Mouse (Mus musculus) fat pad, adult 2 months (tissue): ENCODE data around the gene Olfr374.

Source experiments
- DNase-seq: peaks from one replicate; pipeline ENCODE4 v3.0.0-alpha.2; 2011; ENCODE audit warnings: low read depth, low spot score; ENCODE audit errors: extremely low read depth

Gene Olfr374

GRCm38 (mm10) chr8:72135446-72136301, 28.8 kb downstream of the Olfr374 start:
- no peak for DNase-seq

GRCm38 (mm10) chr8:72136302-72136978, 29.6 kb downstream of the Olfr374 start:
- no peak for DNase-seq

- no peak for DNase-seq
These were observed 30.6 kb downstream of the Olfr374 start for GRCm38 (mm10) chr8:72137431-72137830.

- DNase-seq: no peak
These were observed 31.6 kb downstream of the Olfr374 start for GRCm38 (mm10) chr8:72138456-72138855.

- DNase-seq: no peak
These were observed 36.5 kb downstream of the Olfr374 start for GRCm38 (mm10) chr8:72143256-72143824.

GRCm38 (mm10) chr8:72144345-72144975, 37.6 kb downstream of the Olfr374 start:
- DNase-seq: no peak

- no peak for DNase-seq
These were observed 38.7 kb downstream of the Olfr374 start for GRCm38 (mm10) chr8:72145511-72145910.

GRCm38 (mm10) chr8:72146056-72146455, 39.2 kb downstream of the Olfr374 start:
- DNase-seq: peak; percentile 69

- DNase-seq: no peak
These were observed 39.7 kb downstream of the Olfr374 start for GRCm38 (mm10) chr8:72146556-72146955.

- no peak for DNase-seq
These were observed 40.4 kb downstream of the Olfr374 start for GRCm38 (mm10) chr8:72147266-72147665.

- no peak for DNase-seq
These were observed 42.2 kb downstream of the Olfr374 start for GRCm38 (mm10) chr8:72149056-72149455.

GRCm38 (mm10) chr8:72151418-72152078, 44.7 kb downstream of the Olfr374 start:
- DNase-seq: no peak

- no peak for DNase-seq
These were observed 46.5 kb downstream of the Olfr374 start for GRCm38 (mm10) chr8:72153382-72153781.

GRCm38 (mm10) chr8:72158096-72158495, 51.3 kb downstream of the Olfr374 start:
- DNase-seq: no peak

- no peak for DNase-seq
These were observed 51.9 kb downstream of the Olfr374 start for GRCm38 (mm10) chr8:72158726-72159125.

- DNase-seq: no peak
These were observed 53.2 kb downstream of the Olfr374 start for GRCm38 (mm10) chr8:72160007-72160406.

- DNase-seq: peak; percentile 95
These were observed 54.2 kb downstream of the Olfr374 start, which contains the start of gene Rab8a for GRCm38 (mm10) chr8:72160707-72161697. Gene Rab8a, plus strand, starts transcription at chr8:72161200.

- DNase-seq: no peak
These were observed 56.0 kb downstream of the Olfr374 start for GRCm38 (mm10) chr8:72162821-72163220.
